Mouse (Mus musculus): ENCODE results near the gene Gse1. TPM values are rescaled to one million over a fixed set of nuclear protein-coding genes. Genes with fewer than 3 reads are reported as not detected.
A peak's percentile ranks its signal among the peaks of the same experiment; 100 is the strongest.

Gse1 gene
- polyA plus RNA-seq, 1 experiment from 2014 or later, result 10.8 TPM

DNA sequence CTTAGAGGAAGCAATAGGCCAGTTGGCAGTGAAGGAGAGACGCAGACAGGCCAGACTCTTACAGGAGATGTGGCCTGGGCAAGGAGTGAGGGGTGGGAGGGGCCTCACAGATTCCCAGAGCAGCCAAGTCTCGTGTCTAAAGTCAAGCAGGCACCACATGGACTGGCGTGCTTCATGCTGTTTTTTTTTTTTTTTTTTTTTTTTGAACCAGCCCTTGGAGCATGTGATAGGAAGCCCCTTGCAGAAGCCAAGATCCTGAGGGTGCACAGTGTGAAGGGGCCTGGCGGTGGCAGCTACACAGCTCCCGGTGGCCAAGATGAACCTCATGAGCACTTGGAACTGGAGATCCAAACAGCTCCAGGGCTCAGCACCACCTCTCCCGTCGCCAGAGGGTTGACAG lies 19.8 kb downstream of the Gse1 start:
- Histone ChIP-seq H3K27me3 (replicated peaks) (no peaks in the 10 kb centered on the region), H3K9ac (no peak overlapping the region), H3K4me2 (no peak overlapping the region), H3K36me3 (no peaks in the 10 kb centered on the region), H3K4me3 (replicated peaks) (no peak overlapping the region), H3K4me1 (peaks cover 25% of the 10 kb centered on the region), H3K27ac (no peak overlapping the region), H3K9me3 (no peaks in the 10 kb centered on the region)
- WGBS, result 64% methylated on average over 7 of the region's 7 CpGs
- no peak; the same call in 1 of the 2 replicates for ATAC-seq (ENCODE audit: insufficient read depth, low FRiP score, low read depth)

DNA sequence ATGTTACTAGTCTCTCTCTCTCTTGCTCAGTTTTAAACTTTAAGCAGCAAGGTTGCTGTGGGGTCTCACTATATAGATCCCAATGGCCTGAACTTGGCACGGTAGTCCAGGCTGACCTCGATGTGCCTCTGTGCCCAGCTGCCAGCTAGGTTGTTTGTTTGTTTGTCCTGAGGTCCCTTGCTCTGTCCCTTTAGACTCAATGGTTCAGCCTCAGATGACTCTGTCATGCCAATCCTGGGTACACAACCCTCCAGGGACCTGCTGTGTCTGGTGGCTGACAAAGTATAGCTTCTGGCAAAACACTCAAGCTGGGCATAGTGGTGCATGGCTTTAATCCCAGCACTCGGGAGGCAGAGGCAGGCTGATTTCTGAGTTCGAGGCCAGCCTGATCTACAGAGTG lies 20.2 kb downstream of the Gse1 start:
- Histone ChIP-seq H3K27me3 (replicated peaks) (no peaks in the 10 kb centered on the region), H3K4me1 (peaks cover 25% of the 10 kb centered on the region), H3K27ac (no peak overlapping the region), H3K4me3 (replicated peaks) (no peak overlapping the region), H3K9me3 (no peaks in the 10 kb centered on the region), H3K9ac (no peak overlapping the region), H3K4me2 (no peak overlapping the region), H3K36me3 (no peaks in the 10 kb centered on the region)
- ATAC-seq (ENCODE audit: insufficient read depth, low FRiP score, low read depth), result no peak
- 91% methylated on average over 4 of the region's 4 CpGs for WGBS

DNA sequence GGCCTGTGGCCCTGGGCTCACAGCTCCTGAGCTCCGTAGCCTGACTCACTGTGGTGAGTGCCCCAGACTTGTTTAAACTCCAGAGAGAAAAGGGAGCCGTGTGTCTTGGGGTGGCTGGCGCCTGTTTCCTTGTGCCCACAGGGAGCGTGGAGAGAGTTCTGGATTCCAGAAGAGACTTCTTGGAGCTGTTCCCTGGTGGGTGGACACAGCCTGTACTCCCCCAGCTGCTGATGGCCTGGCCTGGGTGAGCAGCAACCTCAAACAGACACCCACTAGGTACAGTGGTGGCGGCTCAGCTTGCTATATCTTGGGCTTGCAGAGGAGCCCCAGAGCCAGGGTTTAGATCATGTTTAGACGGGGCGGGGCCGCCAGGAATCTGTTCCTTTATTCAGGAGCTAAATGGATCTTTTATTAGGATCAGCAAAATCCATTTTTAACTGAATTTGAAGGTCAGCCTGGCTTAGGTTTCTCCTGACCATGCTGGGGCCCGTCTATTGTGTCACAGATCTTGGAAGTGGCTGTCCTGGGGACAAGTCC lies 21.6 kb downstream of the Gse1 start:
- H3K9ac ChIP-seq, result no peak overlapping the region
- WGBS, result 64% methylated on average over 9 of the region's 9 CpGs

DNA sequence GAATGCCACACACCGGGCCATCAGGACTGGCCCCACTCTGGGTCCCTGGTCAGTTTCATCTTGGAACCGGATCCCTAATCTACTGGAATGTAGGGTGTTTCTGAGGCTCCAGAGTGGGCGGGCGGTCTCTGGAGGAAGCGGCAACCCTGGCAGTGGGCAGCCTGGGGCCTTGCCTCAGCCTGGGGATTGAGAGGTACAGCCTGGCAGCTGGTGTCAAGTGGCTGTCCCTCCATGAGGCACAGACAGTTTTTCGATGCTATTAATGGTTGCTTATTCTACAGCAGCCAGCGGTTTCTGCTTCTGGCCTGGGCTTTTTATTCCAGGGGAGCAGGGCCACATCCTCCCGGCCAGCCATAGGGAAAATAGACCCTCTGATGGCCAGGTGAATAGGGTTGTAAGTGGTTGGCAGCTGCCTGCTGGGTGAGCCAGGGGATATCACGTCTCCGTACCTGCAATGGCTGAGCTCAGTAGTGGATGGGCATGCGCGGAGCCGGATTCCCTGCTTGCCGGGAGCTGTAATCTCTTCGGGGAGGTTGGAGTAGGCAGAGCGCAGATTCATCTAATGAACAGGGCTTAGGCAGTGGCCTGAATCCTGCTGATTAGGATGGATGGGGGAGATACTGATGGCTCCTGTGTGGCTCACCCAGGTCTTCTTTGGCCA lies 22.6 kb downstream of the Gse1 start:
- no peaks in the 10 kb centered on the region for H3K36me3 ChIP-seq
- no peak for ATAC-seq (ENCODE audit: insufficient read depth, low FRiP score, low read depth)
- no peaks in the 10 kb centered on the region for H3K27me3 ChIP-seq (replicated peaks)
- no peaks in the 10 kb centered on the region for H3K9me3 ChIP-seq
- WGBS, result 70% methylated on average over 16 of the region's 16 CpGs
- peak overlapping the region; percentile 75 for H3K27ac ChIP-seq
- H3K4me2 ChIP-seq, result no peak overlapping the region
- H3K4me3 ChIP-seq (replicated peaks), result no peak overlapping the region
- peaks cover 29% of the 10 kb centered on the region for H3K4me1 ChIP-seq
- no peak overlapping the region for H3K9ac ChIP-seq

More for the DNA sequence above, 21.6 kb downstream of the Gse1 start:
- no peak overlapping the region for H3K4me3 ChIP-seq (replicated peaks)
- H3K27me3 ChIP-seq (replicated peaks), result no peaks in the 10 kb centered on the region
- no peak for ATAC-seq (ENCODE audit: insufficient read depth, low FRiP score, low read depth)
- no peaks in the 10 kb centered on the region for H3K9me3 ChIP-seq
- no peaks in the 10 kb centered on the region for H3K36me3 ChIP-seq
- H3K27ac ChIP-seq, result no peak overlapping the region; the same call in 1 of the 2 replicates
- H3K4me2 ChIP-seq, result no peak overlapping the region
- H3K4me1 ChIP-seq, result peaks cover 29% of the 10 kb centered on the region

DNA sequence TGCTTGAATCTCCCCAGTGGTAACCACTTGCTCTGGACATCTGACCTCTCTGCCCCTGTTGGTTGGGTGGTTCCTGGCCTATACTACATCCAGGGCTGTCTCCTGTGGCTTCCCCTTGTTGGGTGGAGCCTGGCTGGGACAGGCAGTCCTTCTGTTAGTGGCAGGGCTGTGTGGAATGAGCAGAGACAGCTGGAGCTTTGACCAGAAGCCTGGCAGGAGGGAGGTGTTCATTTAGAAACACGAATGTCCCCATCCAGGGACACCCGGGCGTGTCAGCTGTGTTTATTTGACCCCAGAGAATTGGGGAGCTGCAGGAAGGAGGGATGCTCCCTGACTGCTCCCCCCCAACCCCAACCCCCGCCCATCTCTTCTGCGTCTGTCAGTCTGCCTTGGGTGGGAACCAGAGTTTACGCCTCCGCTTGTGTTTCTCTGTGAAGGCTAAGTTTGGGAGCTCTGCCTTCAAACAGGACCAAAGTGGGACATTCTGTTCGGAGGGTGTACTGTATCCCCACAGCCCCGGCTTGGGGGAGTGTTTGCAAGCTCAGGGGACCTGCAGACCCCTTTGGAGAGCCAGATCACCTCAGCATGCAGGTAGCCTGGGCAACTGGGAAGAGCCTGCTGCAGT lies 23.3 kb downstream of the Gse1 start:
- Histone ChIP-seq H3K9me3 (no peaks in the 10 kb centered on the region), H3K9ac (no peak overlapping the region), H3K36me3 (no peaks in the 10 kb centered on the region), H3K27ac (peak overlapping the region; percentile 75), H3K27me3 (replicated peaks) (no peaks in the 10 kb centered on the region), H3K4me3 (replicated peaks) (no peak overlapping the region), H3K4me1 (peaks cover 29% of the 10 kb centered on the region), H3K4me2 (no peak overlapping the region)
- ATAC-seq (ENCODE audit: insufficient read depth, low FRiP score, low read depth), result no peak
- 41% methylated on average over 9 of the region's 9 CpGs for WGBS

DNA sequence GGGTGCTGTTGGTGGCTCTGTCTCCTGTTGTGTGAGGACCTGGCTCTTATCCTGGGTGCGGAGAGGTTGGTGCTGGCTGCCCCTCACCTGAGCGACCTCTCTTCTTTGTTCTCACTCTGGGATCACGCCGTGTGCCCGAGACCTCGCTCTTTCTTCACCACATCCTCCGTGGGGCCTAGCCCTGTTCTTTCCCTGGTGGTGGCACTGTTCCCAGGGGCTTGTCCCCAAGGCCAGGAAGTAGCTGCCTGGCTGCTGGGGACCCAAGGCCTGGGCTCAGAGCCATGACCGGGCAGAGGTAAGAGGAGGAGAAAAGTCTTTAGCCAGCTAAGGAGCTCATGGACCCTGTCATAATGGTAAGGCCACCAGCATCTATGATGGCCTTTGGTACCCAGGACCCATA lies 25.4 kb downstream of the Gse1 start:
- H3K4me3 ChIP-seq (replicated peaks), result no peak overlapping the region
- H3K36me3 ChIP-seq, result no peaks in the 10 kb centered on the region
- WGBS, result 90% methylated on average over 8 of the region's 8 CpGs
- H3K9ac ChIP-seq, result no peak overlapping the region
- H3K27ac ChIP-seq, result no peak overlapping the region
- no peaks in the 10 kb centered on the region for H3K27me3 ChIP-seq (replicated peaks)
- peaks cover 37% of the 10 kb centered on the region for H3K4me1 ChIP-seq
- ATAC-seq (ENCODE audit: insufficient read depth, low FRiP score, low read depth), result no peak
- no peaks in the 10 kb centered on the region for H3K9me3 ChIP-seq
- no peak overlapping the region for H3K4me2 ChIP-seq

DNA sequence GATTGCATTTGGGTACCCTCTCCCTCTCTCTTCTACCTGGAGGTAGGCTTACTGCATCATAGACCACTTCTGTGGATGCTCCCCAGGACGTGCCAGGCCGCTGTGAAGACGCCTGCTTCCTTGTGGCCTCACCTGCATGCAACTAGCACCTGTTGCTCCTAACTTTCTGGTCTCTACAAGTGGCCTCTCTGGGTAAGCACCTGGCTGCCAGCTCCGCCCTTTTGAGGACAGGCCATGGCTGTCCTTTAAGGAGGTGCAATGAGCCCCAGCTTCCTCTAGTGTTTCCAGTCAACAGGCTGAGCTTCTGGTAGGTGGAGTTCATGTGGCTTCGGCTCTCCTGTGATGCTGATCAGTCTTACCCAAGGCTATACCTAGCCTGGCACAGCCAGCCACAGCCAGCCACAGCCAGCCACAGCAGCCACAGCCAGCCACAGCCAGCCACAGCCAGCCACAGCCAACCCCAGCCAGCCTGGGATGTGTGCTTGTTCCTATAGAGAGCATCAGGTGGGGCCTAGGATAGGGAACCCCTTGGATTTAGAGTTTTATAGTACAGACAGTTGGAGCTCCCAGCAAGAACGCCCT lies 27.2 kb downstream of the Gse1 start:
- Histone ChIP-seq H3K27ac (no peak overlapping the region), H3K36me3 (no peaks in the 10 kb centered on the region), H3K9me3 (no peaks in the 10 kb centered on the region), H3K4me1 (peaks cover 36% of the 10 kb centered on the region), H3K4me2 (no peak overlapping the region), H3K4me3 (replicated peaks) (no peak overlapping the region), H3K9ac (no peak overlapping the region), H3K27me3 (replicated peaks) (no peaks in the 10 kb centered on the region)
- 83% methylated on average over 6 of the region's 6 CpGs for WGBS
- ATAC-seq (ENCODE audit: insufficient read depth, low FRiP score, low read depth), result no peak

DNA sequence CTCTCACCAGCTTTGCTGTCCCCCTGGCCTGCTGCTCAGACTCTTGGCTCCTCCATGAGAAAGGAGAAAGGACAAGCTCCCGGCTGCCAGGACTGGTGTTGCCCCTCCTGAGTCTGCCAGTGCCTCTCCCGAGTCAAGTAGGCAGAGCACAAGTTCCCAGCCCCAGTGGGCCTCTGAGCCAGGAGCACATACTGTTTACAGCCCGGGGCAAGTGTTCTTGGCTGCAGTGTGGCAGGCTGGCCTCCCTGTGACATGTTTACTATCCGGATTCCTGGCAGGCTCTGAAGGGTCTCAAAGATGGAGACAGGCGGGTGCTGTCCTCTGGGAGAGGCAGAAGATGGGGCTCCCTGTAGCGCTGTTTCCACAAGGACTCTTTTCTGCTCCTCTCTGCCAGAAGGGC lies 28.7 kb downstream of the Gse1 start:
- 33% methylated on average over 6 of the region's 6 CpGs for WGBS
- H3K27ac ChIP-seq, result peak overlapping the region; percentile 55; the same call in 1 of the 2 replicates
- ATAC-seq (ENCODE audit: insufficient read depth, low FRiP score, low read depth), result no peak
- no peak overlapping the region for H3K4me2 ChIP-seq
- no peak overlapping the region for H3K9ac ChIP-seq
- H3K27me3 ChIP-seq (replicated peaks), result no peaks in the 10 kb centered on the region
- H3K4me1 ChIP-seq, result peaks cover 36% of the 10 kb centered on the region
- H3K36me3 ChIP-seq, result no peaks in the 10 kb centered on the region
- no peaks in the 10 kb centered on the region for H3K9me3 ChIP-seq
- H3K4me3 ChIP-seq (replicated peaks), result no peak overlapping the region

DNA sequence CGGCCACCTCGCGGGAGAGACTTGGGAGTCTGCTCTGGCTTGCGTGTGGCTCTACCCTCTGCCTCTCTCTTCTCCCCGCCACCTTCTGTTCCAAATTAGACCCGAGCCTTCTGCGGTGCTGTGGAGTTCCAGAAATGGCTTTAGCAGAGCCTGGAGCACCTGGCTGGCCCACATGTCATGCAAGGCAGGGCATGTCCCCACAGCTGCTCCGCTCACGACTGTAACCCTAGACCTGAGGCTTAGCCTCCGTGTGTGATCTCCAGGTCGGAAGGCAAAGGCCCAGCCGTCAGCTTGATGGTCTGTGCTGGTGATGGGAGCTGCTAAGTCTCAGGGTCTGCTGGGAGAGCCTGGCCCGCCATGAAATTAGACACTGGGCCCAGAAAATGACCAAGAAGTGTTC lies 30.9 kb downstream of the Gse1 start:
- no peak for ATAC-seq (ENCODE audit: insufficient read depth, low FRiP score, low read depth)
- H3K9me3 ChIP-seq, result no peaks in the 10 kb centered on the region
- no peaks in the 10 kb centered on the region for H3K36me3 ChIP-seq
- peaks cover 49% of the 10 kb centered on the region for H3K4me1 ChIP-seq
- no peaks in the 10 kb centered on the region for H3K27me3 ChIP-seq (replicated peaks)
- H3K4me3 ChIP-seq (replicated peaks), result no peak overlapping the region
- no peak overlapping the region for H3K27ac ChIP-seq
- H3K9ac ChIP-seq, result no peak overlapping the region
- 81% methylated on average over 13 of the region's 13 CpGs for WGBS
- no peak overlapping the region for H3K4me2 ChIP-seq

DNA sequence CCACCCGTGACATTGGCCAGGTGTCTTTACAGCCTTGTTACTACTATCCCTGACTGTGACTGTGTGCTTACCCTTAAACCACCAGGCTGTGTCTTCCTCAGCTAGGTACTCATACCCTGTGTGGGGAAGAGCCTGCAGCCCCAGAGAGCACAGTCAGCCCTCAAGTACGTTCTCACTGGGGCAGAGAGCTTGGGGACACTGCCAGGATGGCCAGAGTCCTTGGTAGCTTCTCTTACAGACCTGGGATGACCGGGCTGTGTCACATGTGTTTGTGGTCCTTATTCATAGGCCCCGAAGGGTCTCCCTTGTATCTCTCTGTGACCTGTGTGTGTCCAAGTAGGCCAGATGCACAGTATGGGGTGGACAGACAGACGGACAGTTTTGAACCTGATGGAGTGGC lies 32.4 kb downstream of the Gse1 start:
- no peak overlapping the region for H3K9ac ChIP-seq
- peaks cover 59% of the 10 kb centered on the region for H3K4me1 ChIP-seq
- H3K36me3 ChIP-seq, result no peaks in the 10 kb centered on the region
- 72% methylated on average over 5 of the region's 5 CpGs for WGBS
- ATAC-seq (ENCODE audit: insufficient read depth, low FRiP score, low read depth), result no peak
- no peaks in the 10 kb centered on the region for H3K27me3 ChIP-seq (replicated peaks)
- peak overlapping the region; percentile 23; the same call in 1 of the 2 replicates for H3K4me2 ChIP-seq
- H3K27ac ChIP-seq, result peak overlapping the region; percentile 75
- no peaks in the 10 kb centered on the region for H3K9me3 ChIP-seq
- no peak overlapping the region for H3K4me3 ChIP-seq (replicated peaks)

DNA sequence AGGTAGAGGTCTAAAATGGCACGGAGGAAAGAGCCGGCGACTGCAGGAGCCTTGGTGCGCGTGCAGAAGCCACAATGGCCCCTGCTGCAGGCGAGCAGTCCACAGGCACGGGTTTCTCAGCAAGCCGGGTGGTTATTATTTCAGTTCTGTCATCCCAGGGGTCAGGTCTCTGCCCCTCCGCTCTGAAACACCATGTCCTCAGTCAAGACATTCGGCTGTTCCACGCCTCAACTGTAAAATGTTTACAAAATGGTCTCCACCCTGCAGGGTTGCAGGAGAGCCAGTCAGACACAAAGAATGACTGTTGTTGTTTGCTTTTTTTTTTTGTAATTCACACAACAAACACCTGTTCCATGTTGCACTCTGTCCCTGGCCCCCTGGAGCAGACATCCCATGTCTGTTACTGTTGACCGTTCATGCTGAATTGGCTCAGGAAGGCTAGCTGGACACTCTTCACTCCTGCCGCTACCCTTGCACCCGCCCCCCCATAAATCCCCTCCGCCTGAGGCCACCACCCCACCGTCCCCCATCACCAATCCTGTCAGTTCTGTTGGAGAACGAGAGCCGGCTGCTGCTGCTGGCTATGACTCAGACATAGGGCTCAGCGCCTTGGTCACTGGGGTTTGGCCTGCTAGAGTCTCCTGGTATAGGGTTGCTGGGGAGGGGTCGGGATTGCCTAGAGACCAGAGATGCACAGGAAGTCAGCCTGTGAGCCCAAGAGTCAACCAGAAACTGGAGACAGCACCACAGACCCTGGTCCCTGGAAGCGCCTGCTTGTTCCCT lies 33.3 kb downstream of the Gse1 start:
- ATAC-seq (ENCODE audit: insufficient read depth, low FRiP score, low read depth), result no peak; the same call in 1 of the 2 replicates
- peak overlapping the region; percentile 23 for H3K4me2 ChIP-seq
- no peak overlapping the region for H3K4me3 ChIP-seq (replicated peaks)
- no peaks in the 10 kb centered on the region for H3K27me3 ChIP-seq (replicated peaks)
- no peak overlapping the region for H3K9ac ChIP-seq
- peaks cover 67% of the 10 kb centered on the region for H3K4me1 ChIP-seq
- 23% methylated on average over 21 of the region's 21 CpGs for WGBS
- no peaks in the 10 kb centered on the region for H3K36me3 ChIP-seq
- no peaks in the 10 kb centered on the region for H3K9me3 ChIP-seq
- peak overlapping the region; percentile 75 for H3K27ac ChIP-seq

All from stomach, embryonic 15.5 days (tissue).